Mouse (Mus musculus): ENCODE data around the gene Prl3a1.

The Prl3a1 gene

DNA sequence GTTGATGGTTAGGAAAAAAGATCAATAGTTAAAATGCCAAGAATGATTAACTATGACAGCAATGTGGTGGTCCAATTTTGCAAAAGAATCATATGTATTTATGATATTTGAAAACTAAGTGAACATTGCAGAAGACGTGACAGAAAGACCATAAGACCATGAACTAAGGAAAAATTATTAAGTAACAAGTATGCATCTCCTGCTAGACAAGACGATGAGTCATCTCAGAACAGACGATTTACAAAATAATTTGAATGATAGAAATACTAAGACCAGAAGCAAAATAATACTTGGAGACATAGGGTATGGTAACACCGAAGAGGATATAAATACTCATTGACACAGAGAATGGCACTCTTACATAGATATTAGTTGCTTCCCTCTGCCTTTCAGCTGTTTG is at the start of gene Prl3a1:
Prl3a1 (plus strand) TSS at position 301 of the 400 bp plus-strand sequence.
- DNase-seq (ENCODE audit: low spot score in 2 of 2), result no peak

DNA sequence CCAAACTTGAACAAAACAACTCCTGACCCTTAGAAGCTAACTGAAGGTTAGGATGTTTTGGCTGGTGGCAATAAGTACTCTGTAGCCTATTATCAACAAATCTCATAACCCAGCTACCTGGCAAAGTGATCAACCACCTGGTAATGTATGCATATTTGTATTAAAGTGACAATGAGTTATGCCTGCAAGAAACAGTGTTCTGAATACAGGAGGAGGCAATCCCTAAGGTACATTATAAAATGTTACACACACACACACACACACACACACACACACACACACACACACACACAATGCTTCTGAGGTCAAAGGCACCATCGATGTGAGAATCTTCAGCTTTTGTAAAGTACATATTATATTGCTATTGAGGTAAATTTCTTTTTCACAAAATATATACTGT is 17.7 kb upstream of the Prl3a1 start, which contains the start of gene Prl3b1:
Prl3b1 (plus strand) TSS at position 301 of the 400 bp plus-strand sequence.
- DNase-seq (ENCODE audit: low spot score in 2 of 2), result no peak

DNA sequence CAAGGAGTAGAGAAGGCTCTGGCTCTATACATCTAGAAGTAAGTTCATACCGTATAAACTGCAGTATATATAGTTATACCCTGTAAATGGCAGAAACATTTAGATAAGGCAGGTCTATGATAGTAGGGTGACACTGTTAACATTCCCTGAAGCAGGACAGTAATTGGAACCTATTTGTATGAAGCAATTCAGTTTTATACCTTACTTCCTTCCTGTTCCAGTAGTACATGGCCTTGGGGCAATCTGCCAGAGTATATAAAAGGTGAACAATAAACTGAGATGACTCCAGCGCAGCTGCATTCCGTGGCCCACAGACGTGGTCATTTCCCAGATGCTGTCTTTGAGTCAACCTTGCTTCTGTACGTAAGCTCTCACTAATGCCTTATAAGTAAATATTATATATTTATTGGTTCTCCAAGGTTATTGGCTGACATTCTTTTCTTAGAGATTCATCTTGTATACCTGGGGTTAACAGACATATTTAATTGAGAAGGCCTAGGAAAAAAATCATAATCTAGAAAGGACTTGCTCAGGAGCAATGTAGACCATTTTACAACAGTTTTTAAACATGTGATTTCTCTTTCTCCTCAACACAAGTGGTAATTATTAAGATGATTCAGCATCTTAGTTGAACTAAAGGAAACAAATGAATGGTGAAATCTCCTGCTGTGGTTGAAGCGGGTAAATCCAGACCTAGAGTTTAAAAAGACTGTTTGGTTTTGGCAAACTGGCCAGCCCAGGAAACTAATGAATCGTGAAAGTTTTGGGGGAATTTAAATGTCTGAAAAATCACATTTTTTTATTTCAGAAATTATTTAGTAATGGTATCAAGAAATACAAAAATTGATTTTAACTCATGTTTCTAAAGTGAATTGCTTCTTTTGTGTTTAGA is 53.3 kb downstream of the Prl3a1 start, which contains the start of gene Prl6a1:
Prl6a1 (plus strand) TSS at position 294 of the 892 bp plus-strand sequence.
- no peak for DNase-seq (ENCODE audit: low spot score in 2 of 2)
